Mouse (Mus musculus): ENCODE results near the gene Tob2. TPM values are rescaled to one million over a fixed set of nuclear protein-coding genes. Genes with fewer than 3 reads are reported as not detected.

The Tob2 gene
- polyA plus RNA-seq, 1 experiment from 2014 or later, result 10.7 TPM

DNA sequence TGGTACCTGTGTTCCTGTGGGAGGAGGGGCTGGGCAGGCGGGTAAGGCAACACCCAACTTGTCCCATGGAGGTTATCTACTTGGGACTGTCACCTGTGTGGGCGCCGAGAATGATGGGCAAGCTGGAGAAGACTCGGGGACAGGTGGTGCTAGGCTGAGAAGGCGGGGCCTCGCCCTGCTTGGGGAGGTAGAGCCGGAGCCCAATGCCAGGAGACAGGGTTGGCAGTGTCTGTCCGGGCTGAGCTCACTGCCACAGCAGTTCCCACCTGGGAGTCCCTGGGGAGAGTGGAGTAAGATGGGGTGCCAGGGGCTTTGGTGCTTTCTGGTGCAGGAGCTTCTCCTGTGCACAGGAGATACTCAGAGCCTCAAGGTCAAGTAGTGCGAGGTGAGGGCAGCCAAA is 9.5 kb downstream of the Tob2 start:
- H3K4me3 ChIP-seq (ENCODE audit: low read depth, low read length), result no peak overlapping the region
- no peak; the same call in 1 of the 2 replicates for ATAC-seq (replicated peaks; ENCODE audit: insufficient number of reproducible peaks, low FRiP score, low TSS enrichment, low read depth)
- H3K4me2 ChIP-seq (ENCODE audit: low read depth, low read length), result no peak overlapping the region
- DNase-seq (ENCODE audit: low spot score), result no peak
- no peaks in the 10 kb centered on the region for H3K9me3 ChIP-seq (replicated peaks; ENCODE audit: control insufficient read depth, low read length)
- no peaks in the 10 kb centered on the region for H3K27me3 ChIP-seq (ENCODE audit: control insufficient read depth, insufficient read depth, low read length)
- H3K9ac ChIP-seq (replicated peaks; ENCODE audit: low read length), result no peak overlapping the region
- no peaks in the 10 kb centered on the region; the same call in 1 of the 2 replicates for H3K36me3 ChIP-seq (replicated peaks; ENCODE audit: control insufficient read depth, insufficient read depth, low read depth, low read length)
- H3K4me1 ChIP-seq (ENCODE audit: control insufficient read depth, insufficient read depth, low read length), result no peaks in the 10 kb centered on the region
- 88% methylated on average over 9 of the region's 9 CpGs for WGBS
- H3K27ac ChIP-seq (replicated peaks; ENCODE audit: low read depth, low read length), result no peak overlapping the region

DNA sequence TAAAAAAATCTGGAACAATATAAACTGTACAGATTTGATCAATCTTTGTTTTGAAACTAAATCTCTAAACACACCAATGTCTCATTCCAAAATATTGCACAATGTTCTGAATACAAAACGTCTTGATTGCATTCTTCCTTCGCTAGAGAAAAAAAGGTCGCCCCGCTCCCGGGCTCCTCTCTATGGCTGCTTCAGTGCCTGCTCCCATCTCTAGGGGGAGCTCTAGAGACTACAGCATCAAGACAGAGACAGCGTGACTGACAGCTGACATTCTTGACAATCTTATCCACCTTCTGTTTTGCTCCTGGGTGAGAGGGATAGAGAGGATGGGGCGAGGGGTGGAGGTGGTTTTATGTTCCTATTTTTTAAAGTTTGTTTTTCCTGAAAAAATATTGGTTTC is 10.3 kb downstream of the Tob2 start:
- Histone ChIP-seq H3K27ac (replicated peaks; ENCODE audit: low read depth, low read length) (no peak overlapping the region), H3K9ac (replicated peaks; ENCODE audit: low read length) (no peak overlapping the region), H3K36me3 (replicated peaks; ENCODE audit: control insufficient read depth, insufficient read depth, low read depth, low read length) (no peaks in the 10 kb centered on the region; the same call in 1 of the 2 replicates), H3K27me3 (ENCODE audit: control insufficient read depth, insufficient read depth, low read length) (no peaks in the 10 kb centered on the region), H3K4me3 (ENCODE audit: low read depth, low read length) (no peak overlapping the region), H3K4me2 (ENCODE audit: low read depth, low read length) (no peak overlapping the region), H3K4me1 (ENCODE audit: control insufficient read depth, insufficient read depth, low read length) (no peaks in the 10 kb centered on the region), H3K9me3 (replicated peaks; ENCODE audit: control insufficient read depth, low read length) (no peaks in the 10 kb centered on the region)
- 49% methylated on average over 7 of the region's 7 CpGs for WGBS
- ATAC-seq (replicated peaks; ENCODE audit: insufficient number of reproducible peaks, low FRiP score, low TSS enrichment, low read depth) (no peak), DNase-seq (ENCODE audit: low spot score) (peak; percentile 58)

DNA sequence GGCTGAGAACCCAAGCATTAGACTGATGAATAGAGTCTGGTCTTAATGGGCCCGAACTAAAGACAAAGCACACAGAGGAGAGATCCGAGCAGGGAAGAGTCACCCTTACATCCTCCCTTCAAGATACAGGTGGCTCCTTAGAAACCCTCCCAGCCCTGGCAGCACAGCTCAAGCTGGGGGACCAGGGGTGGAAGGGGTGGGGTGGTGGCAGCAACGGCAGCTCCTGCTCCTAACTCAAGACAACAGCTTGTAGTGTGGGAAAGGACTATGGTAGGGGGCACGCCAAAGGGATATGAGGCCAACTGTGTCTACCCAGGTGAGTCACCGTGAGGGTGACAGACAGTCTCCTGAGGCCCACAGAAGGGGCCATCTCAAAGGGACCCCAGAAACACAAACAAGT is 10.7 kb downstream of the Tob2 start:
- 90% methylated on average over 5 of the region's 5 CpGs for WGBS
- Histone ChIP-seq H3K9ac (replicated peaks; ENCODE audit: low read length) (no peak overlapping the region), H3K4me1 (ENCODE audit: control insufficient read depth, insufficient read depth, low read length) (no peaks in the 10 kb centered on the region), H3K4me3 (ENCODE audit: low read depth, low read length) (no peak overlapping the region), H3K27me3 (ENCODE audit: control insufficient read depth, insufficient read depth, low read length) (no peaks in the 10 kb centered on the region), H3K9me3 (replicated peaks; ENCODE audit: control insufficient read depth, low read length) (no peaks in the 10 kb centered on the region), H3K4me2 (ENCODE audit: low read depth, low read length) (no peak overlapping the region), H3K36me3 (replicated peaks; ENCODE audit: control insufficient read depth, insufficient read depth, low read depth, low read length) (no peaks in the 10 kb centered on the region; the same call in 1 of the 2 replicates), H3K27ac (replicated peaks; ENCODE audit: low read depth, low read length) (no peak overlapping the region)
- DNase-seq (ENCODE audit: low spot score), result no peak
- no peak for ATAC-seq (replicated peaks; ENCODE audit: insufficient number of reproducible peaks, low FRiP score, low TSS enrichment, low read depth)

DNA sequence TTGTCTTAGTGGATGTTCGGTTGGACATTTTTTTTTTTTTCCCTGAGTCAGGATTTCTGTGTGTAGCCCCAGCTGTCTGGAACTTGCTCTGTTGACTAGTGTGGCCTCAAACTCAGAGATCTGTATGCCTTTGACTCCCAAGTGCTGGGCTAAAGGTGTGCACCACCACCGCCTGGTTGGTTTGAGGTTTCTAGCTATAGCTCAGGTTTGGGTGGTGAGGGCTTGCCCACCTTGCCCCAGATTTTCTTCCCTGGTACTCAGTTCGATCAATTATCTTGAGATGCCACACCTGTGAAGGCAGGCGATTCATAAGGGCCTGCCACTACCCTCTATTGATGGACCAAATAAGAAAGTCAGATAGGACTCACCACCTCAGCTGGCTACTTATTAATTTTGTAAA is 11.4 kb downstream of the Tob2 start:
- WGBS, result 93% methylated on average over 4 of the region's 4 CpGs
- no peak for ATAC-seq (replicated peaks; ENCODE audit: insufficient number of reproducible peaks, low FRiP score, low TSS enrichment, low read depth)
- no peak for DNase-seq (ENCODE audit: low spot score)
- Histone ChIP-seq H3K27ac (replicated peaks; ENCODE audit: low read depth, low read length) (no peak overlapping the region), H3K4me1 (ENCODE audit: control insufficient read depth, insufficient read depth, low read length) (no peaks in the 10 kb centered on the region), H3K9ac (replicated peaks; ENCODE audit: low read length) (no peak overlapping the region), H3K9me3 (replicated peaks; ENCODE audit: control insufficient read depth, low read length) (no peaks in the 10 kb centered on the region), H3K36me3 (replicated peaks; ENCODE audit: control insufficient read depth, insufficient read depth, low read depth, low read length) (no peaks in the 10 kb centered on the region; the same call in 1 of the 2 replicates), H3K4me2 (ENCODE audit: low read depth, low read length) (no peak overlapping the region), H3K27me3 (ENCODE audit: control insufficient read depth, insufficient read depth, low read length) (no peaks in the 10 kb centered on the region), H3K4me3 (ENCODE audit: low read depth, low read length) (no peak overlapping the region)

DNA sequence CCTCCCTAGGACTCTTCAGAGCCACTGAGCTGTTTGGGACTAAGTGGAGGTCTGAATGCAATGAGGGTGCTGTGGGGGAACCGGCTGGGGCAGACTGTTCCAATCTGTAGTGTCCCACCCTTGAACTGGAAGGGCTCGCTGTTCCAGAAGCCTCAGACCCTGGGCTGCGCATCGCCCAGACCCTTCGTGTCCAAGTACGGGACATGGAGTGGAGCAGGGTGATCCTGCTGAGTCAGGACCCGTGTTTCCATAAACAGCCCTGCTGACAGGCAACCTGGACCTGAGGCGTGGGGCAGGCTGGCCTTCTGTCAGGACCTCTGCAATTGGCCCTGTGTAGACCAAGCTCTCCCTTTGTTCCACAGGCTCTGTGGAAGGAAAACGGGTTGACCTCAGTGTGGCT is 11.8 kb downstream of the Tob2 start:
- ATAC-seq (replicated peaks; ENCODE audit: insufficient number of reproducible peaks, low FRiP score, low TSS enrichment, low read depth), result no peak
- Histone ChIP-seq H3K4me2 (ENCODE audit: low read depth, low read length) (no peak overlapping the region), H3K27me3 (ENCODE audit: control insufficient read depth, insufficient read depth, low read length) (no peaks in the 10 kb centered on the region), H3K9ac (replicated peaks; ENCODE audit: low read length) (no peak overlapping the region), H3K4me3 (ENCODE audit: low read depth, low read length) (no peak overlapping the region), H3K4me1 (ENCODE audit: control insufficient read depth, insufficient read depth, low read length) (no peaks in the 10 kb centered on the region), H3K9me3 (replicated peaks; ENCODE audit: control insufficient read depth, low read length) (no peaks in the 10 kb centered on the region), H3K36me3 (replicated peaks; ENCODE audit: control insufficient read depth, insufficient read depth, low read depth, low read length) (no peaks in the 10 kb centered on the region; the same call in 1 of the 2 replicates), H3K27ac (replicated peaks; ENCODE audit: low read depth, low read length) (no peak overlapping the region)
- WGBS, result 82% methylated on average over 9 of the region's 9 CpGs
- DNase-seq (ENCODE audit: low spot score), result no peak

DNA sequence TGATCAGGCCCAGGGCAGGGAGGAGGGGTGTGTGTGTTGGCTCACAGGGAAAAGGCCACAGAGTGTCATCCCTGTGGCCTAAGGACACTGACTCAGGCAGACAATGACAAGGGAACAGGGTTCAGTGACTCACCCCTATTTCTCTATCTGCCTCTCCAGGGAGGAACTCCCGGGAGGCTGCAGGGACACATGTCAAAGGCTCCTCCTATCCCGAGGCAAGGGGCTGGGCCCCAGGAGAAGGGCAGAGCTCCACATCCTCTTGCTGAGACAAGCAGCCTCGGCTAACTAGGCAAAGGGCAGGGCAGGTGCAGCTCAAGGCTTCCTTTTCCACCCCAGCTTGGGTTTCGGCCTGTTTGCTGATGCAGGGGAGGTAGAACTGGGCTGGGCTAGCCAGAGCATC is 12.9 kb downstream of the Tob2 start:
- Histone ChIP-seq H3K36me3 (replicated peaks; ENCODE audit: control insufficient read depth, insufficient read depth, low read depth, low read length) (no peaks in the 10 kb centered on the region; the same call in 1 of the 2 replicates), H3K4me3 (ENCODE audit: low read depth, low read length) (no peak overlapping the region)
- DNase-seq (ENCODE audit: low spot score), result no peak

DNA sequence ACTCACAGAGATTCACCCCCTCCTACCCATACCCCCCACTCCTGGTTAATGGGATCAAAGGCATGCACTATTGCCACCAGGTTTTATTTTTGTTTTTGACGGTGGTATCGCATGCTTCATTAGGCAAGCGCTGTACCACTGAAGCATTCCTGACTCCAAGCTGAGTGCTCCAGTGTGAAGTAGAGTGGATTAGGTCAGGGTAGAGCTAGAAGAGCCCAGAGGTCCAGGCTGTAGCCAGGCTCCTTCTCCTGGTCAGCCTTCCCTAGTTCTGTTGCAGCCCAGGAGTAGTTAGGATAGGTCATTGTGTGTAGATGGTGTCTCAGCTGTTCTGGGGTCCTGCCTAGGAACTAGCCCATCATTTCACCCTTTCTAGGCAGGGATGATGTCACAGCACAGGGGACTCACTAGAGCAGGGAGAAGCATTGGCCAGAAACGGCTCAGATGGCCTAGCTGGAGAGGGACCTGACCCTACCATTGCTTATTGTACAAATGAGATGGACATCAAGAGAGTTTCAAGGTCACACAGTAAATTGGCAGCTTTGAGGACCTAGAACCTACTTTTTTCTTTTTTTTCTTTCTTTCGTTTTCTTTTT is 13.5 kb downstream of the Tob2 start:
- no peak overlapping the region for H3K27ac ChIP-seq (replicated peaks; ENCODE audit: low read depth, low read length)
- H3K4me2 ChIP-seq (ENCODE audit: low read depth, low read length), result no peak overlapping the region
- no peaks in the 10 kb centered on the region; the same call in 1 of the 2 replicates for H3K36me3 ChIP-seq (replicated peaks; ENCODE audit: control insufficient read depth, insufficient read depth, low read depth, low read length)
- no peaks in the 10 kb centered on the region for H3K27me3 ChIP-seq (ENCODE audit: control insufficient read depth, insufficient read depth, low read length)
- no peak overlapping the region for H3K9ac ChIP-seq (replicated peaks; ENCODE audit: low read length)
- no peaks in the 10 kb centered on the region for H3K9me3 ChIP-seq (replicated peaks; ENCODE audit: control insufficient read depth, low read length)
- H3K4me1 ChIP-seq (ENCODE audit: control insufficient read depth, insufficient read depth, low read length), result no peaks in the 10 kb centered on the region
- no peak overlapping the region for H3K4me3 ChIP-seq (ENCODE audit: low read depth, low read length)
- ATAC-seq (replicated peaks; ENCODE audit: insufficient number of reproducible peaks, low FRiP score, low TSS enrichment, low read depth), result no peak
- no peak for DNase-seq (ENCODE audit: low spot score)
- 83% methylated on average over 5 of the region's 5 CpGs for WGBS

More for the DNA sequence above, 12.9 kb downstream of the Tob2 start:
- H3K27me3 ChIP-seq (ENCODE audit: control insufficient read depth, insufficient read depth, low read length), result no peaks in the 10 kb centered on the region
- H3K4me2 ChIP-seq (ENCODE audit: low read depth, low read length), result no peak overlapping the region
- ATAC-seq (replicated peaks; ENCODE audit: insufficient number of reproducible peaks, low FRiP score, low TSS enrichment, low read depth), result no peak
- H3K27ac ChIP-seq (replicated peaks; ENCODE audit: low read depth, low read length), result no peak overlapping the region
- H3K9ac ChIP-seq (replicated peaks; ENCODE audit: low read length), result no peak overlapping the region
- 35% methylated on average over 4 of the region's 4 CpGs for WGBS
- no peaks in the 10 kb centered on the region for H3K9me3 ChIP-seq (replicated peaks; ENCODE audit: control insufficient read depth, low read length)
- no peaks in the 10 kb centered on the region for H3K4me1 ChIP-seq (ENCODE audit: control insufficient read depth, insufficient read depth, low read length)

DNA sequence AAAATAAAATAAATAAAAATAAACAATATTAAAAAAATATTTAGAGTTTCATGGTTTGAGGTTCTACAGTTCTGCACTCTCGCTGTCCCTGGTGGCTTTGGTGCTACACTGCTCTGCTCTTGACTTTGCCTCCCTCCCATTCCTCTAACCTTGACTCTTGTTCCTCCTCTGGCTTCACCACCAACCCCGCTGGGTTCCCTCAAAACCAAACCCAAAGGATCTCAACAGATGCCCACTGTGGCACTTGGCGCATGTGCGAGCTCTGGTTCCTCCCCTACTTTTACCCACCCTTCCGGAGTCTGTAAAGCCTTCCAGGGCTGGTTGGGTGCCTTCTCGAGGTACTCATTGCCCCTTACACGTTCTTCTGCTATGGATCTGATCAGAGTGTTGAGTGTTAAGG is 16.3 kb downstream of the Tob2 start:
- no peak overlapping the region for H3K27ac ChIP-seq (replicated peaks; ENCODE audit: low read depth, low read length)
- WGBS, result 83% methylated on average over 7 of the region's 7 CpGs

More for the DNA sequence above, 16.3 kb downstream of the Tob2 start:
- no peak for DNase-seq (ENCODE audit: low spot score)
- H3K4me3 ChIP-seq (ENCODE audit: low read depth, low read length), result no peak overlapping the region
- no peaks in the 10 kb centered on the region for H3K36me3 ChIP-seq (replicated peaks; ENCODE audit: control insufficient read depth, insufficient read depth, low read depth, low read length)
- H3K4me1 ChIP-seq (ENCODE audit: control insufficient read depth, insufficient read depth, low read length), result no peaks in the 10 kb centered on the region
- no peaks in the 10 kb centered on the region for H3K27me3 ChIP-seq (ENCODE audit: control insufficient read depth, insufficient read depth, low read length)
- no peak overlapping the region for H3K9ac ChIP-seq (replicated peaks; ENCODE audit: low read length)
- H3K9me3 ChIP-seq (replicated peaks; ENCODE audit: control insufficient read depth, low read length), result no peaks in the 10 kb centered on the region
- no peak for ATAC-seq (replicated peaks; ENCODE audit: insufficient number of reproducible peaks, low FRiP score, low TSS enrichment, low read depth)
- no peak overlapping the region for H3K4me2 ChIP-seq (ENCODE audit: low read depth, low read length)

Data from embryonic facial prominence, embryonic 11.5 days (tissue).